Mouse (Mus musculus) stomach, postnatal 0 days (tissue): ENCODE measurements around the gene Ap3b1. TPM values are rescaled to one million over a fixed set of nuclear protein-coding genes. Genes with fewer than 3 reads are reported as not detected.
"Not testable (repeated sequence)": the region's sequence is repeated elsewhere in the genome, so short reads cannot be mapped to it uniquely, and the experiment has no call there.

Source experiments
- ATAC-seq: fragments of 200-750 bp; cut with Nextera tagmentation; 2 replicates; pipeline ENCODE4 v1.8.0; 2017; ENCODE audit not compliant: low FRiP score, low TSS enrichment
- DNase-seq: peaks from one replicate; pipeline ENCODE4 v3.0.0-alpha.2; 2016; ENCODE audit warnings: low spot score
- H3K27ac ChIP-seq: fragments of 300-500 bp; sonication (generic); replicated peaks from 2 replicates; pipeline ENCODE4 v1.5.1; 2014; ENCODE audit warnings: mild to moderate bottlenecking, control low read depth
- H3K27me3 ChIP-seq: fragments of 300-500 bp; sonication (generic); 2 replicates; pipeline ENCODE4 v1.6.1; 2014; ENCODE audit warnings: low read length; ENCODE audit not compliant: control insufficient read depth, insufficient read depth
- H3K36me3 ChIP-seq: fragments of 300-500 bp; sonication (generic); 2 replicates; pipeline ENCODE4 v1.6.1; 2014; ENCODE audit warnings: low read length, mixed read lengths; ENCODE audit not compliant: control insufficient read depth, insufficient read depth
- H3K4me1 ChIP-seq: fragments of 300-500 bp; sonication (generic); replicated peaks from 2 replicates; pipeline ENCODE4 v1.6.1; 2014; ENCODE audit warnings: antibody characterized with exemption; ENCODE audit not compliant: control insufficient read depth, insufficient read depth
- H3K4me2 ChIP-seq: fragments of 300-500 bp; sonication (generic); replicated peaks from 2 replicates; pipeline ENCODE4 v1.6.1; 2014; ENCODE audit warnings: low read depth, mild to moderate bottlenecking, control low read depth, moderate library complexity
- H3K4me3 ChIP-seq: fragments of 300-500 bp; sonication (generic); 2 replicates; pipeline ENCODE4 v1.5.1; 2014; ENCODE audit warnings: low read depth, low read length, control low read depth
- H3K9ac ChIP-seq: fragments of 300-500 bp; sonication (generic); 2 replicates; pipeline ENCODE4 v1.6.1; 2014; ENCODE audit warnings: mild to moderate bottlenecking, low read length, control low read depth, mixed read lengths
- H3K9me3 ChIP-seq: fragments of 300-500 bp; sonication (generic); 2 replicates; pipeline ENCODE4 v1.6.1; 2016; ENCODE audit warnings: low read length; ENCODE audit not compliant: control insufficient read depth
- CTCF ChIP-seq: IDR thresholded peaks from 2 replicates; pipeline ENCODE4 v1.5.1; 2016; ENCODE audit warnings: antibody characterized with exemption, low read depth, mild to moderate bottlenecking, moderate library complexity
- EP300 ChIP-seq: optimal IDR thresholded peaks from 2 replicates; pipeline ENCODE3; 2016; ENCODE audit warnings: antibody characterized with exemption
- WGBS: fragments of 180-500 bp; shearing (Covaris S2); extraction: QIAGEN DNeasy Blood & Tissue Kit; methylation state at CpG from one replicate; pipeline ENCODE4 v1.1.7; 2014; 5-methylcytosine and 5-hydroxymethylcytosine counted together
- polyA plus RNA-seq: library from polyadenylated mRNA; unstranded; fragments of >200 nt; fragmentation: Nextera tagmentation; extraction: Ambion mirVana; gene quantifications from 2 replicates; pipeline ENCODE4 v1.2.1, GENCODE M21; 2015

Ap3b1 gene
- polyA plus RNA-seq, 1 experiment from 2014 or later, result 30.3 TPM

- TF ChIP-seq CTCF (no peak), EP300 (no peak)
- Histone ChIP-seq H3K36me3 (no peaks in the 10 kb centered on the region), H3K4me3 (no peak overlapping the region), H3K4me1 (no peaks in the 10 kb centered on the region), H3K9ac (no peak overlapping the region), H3K9me3 (no peaks in the 10 kb centered on the region), H3K27ac (no peak overlapping the region), H3K4me2 (no peak overlapping the region), H3K27me3 (no peaks in the 10 kb centered on the region)
- ATAC-seq, result no peak
- DNase-seq, result no peak
- 56% methylated on average over 3 of the region's 3 CpGs for WGBS
Measured at GRCm38 (mm10) chr13:94354584-94354983, 4.2 kb upstream of the Ap3b1 start.

DNA sequence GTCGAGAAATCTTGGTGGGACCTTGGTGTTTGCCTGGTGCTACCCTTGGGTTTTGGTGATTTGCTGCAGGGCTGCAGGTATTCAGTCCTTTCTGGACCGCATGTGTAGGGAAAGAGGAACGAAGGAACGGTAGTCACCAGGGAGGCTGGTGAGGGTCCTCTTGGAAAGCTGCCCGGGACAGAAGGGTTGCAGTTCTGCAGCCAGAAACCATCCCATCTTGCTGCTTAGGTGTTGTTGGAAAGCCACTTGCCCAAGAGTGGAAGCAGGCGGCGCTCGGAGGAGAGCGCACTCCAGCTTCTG lies 709 bp upstream of the Ap3b1 start:
- no peaks in the 10 kb centered on the region for H3K36me3 ChIP-seq
- no peaks in the 10 kb centered on the region for H3K9me3 ChIP-seq
- peak overlapping the region; percentile 87 for H3K9ac ChIP-seq
- peak overlapping the region; percentile 92 for H3K27ac ChIP-seq
- no peaks in the 10 kb centered on the region for H3K4me1 ChIP-seq
- WGBS, result 2% methylated on average over 9 of the region's 9 CpGs
- DNase-seq (no peak), ATAC-seq (no peak)
- peak overlapping the region; percentile 92 for H3K4me3 ChIP-seq
- peak; percentile 11; the same call in 1 of the 2 replicates for TF ChIP-seq CTCF
- no peak for TF ChIP-seq EP300
- H3K27me3 ChIP-seq, result no peaks in the 10 kb centered on the region
- peak overlapping the region; percentile 82 for H3K4me2 ChIP-seq

DNA sequence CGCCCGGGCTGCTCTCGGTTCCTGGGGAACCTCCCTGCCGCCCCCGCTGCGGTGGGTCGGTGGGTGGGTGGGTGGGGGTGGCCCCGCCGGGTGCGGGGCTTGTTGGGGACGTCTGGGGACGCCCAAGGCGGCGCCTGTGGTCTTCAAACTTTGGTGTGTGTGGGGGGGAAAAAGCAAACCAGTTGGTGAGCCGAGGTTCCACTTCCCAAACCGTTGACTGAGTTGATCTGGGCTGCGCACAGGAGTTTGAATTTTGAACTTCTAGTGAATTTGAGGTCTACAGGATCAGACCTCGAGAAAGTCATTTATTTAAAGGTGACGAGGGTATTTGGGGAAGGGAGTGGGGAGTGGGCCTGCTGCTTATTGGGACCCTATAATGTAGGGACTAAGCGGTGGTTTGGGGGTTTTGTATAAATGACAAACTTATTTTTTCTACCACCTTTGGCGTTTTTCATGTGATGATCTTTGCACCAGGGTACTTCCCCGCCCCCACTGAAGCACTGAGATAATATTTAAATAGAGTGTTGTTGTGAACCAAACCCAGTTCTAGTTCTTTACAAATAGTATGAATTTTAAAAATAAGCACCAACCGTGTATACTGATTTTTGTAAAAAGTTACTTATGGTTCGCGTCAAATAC lies 641 bp downstream of the Ap3b1 start:
- H3K9ac ChIP-seq, result peak overlapping the region; percentile 87
- peak; percentile 27; the same call in 1 of the 2 replicates for ATAC-seq
- H3K27ac ChIP-seq, result peak overlapping the region; percentile 92
- peak overlapping the region; percentile 92 for H3K4me3 ChIP-seq
- DNase-seq, result no peak
- H3K4me2 ChIP-seq, result peak overlapping the region; percentile 82
- H3K9me3 ChIP-seq, result no peaks in the 10 kb centered on the region
- no peaks in the 10 kb centered on the region for H3K36me3 ChIP-seq
- 17% methylated on average over 24 of the region's 25 CpGs for WGBS
- no peaks in the 10 kb centered on the region for H3K27me3 ChIP-seq
- TF ChIP-seq EP300, result no peak
- no peak for TF ChIP-seq CTCF
- H3K4me1 ChIP-seq, result no peaks in the 10 kb centered on the region

- not testable (repeated sequence) for H3K4me3 ChIP-seq, DNase-seq, ATAC-seq, H3K36me3 ChIP-seq, H3K4me1 ChIP-seq, H3K9ac ChIP-seq, H3K9me3 ChIP-seq, H3K27ac ChIP-seq, H3K27me3 ChIP-seq, H3K4me2 ChIP-seq
- WGBS, result 79% methylated on average over 10 of the region's 10 CpGs
Measured at GRCm38 (mm10) chr13:94361013-94361580, 2.3 kb downstream of the Ap3b1 start.

DNA sequence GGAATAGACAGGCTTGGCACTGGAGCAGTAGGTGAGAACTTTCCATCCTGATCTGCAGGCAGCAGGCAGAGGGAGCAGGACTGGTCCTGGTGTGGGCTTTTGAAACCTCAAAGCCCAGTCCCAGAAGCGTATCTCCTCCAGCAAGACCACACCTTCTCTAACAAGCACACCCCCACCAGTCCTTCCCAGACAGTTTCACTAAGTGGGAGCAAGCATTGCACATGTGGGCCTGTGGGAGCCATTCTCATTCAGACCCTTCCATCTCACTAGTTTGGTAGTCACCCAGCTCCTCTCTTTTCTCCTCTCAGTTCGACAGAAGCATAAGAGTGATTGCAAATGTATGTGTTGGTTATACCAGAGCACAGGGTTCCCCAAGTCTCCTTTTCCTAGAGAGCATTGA lies 5.6 kb downstream of the Ap3b1 start:
- no peak overlapping the region for H3K4me3 ChIP-seq
- H3K9ac ChIP-seq, result no peak overlapping the region
- H3K9me3 ChIP-seq, result no peaks in the 10 kb centered on the region
- no peak for TF ChIP-seq EP300
- no peak for ATAC-seq
- no peaks in the 10 kb centered on the region for H3K4me1 ChIP-seq
- H3K36me3 ChIP-seq, result no peaks in the 10 kb centered on the region
- 81% methylated on average over 2 of the region's 2 CpGs for WGBS
- no peak for DNase-seq
- H3K4me2 ChIP-seq, result no peak overlapping the region
- H3K27me3 ChIP-seq, result no peaks in the 10 kb centered on the region
- H3K27ac ChIP-seq, result no peak overlapping the region

DNA sequence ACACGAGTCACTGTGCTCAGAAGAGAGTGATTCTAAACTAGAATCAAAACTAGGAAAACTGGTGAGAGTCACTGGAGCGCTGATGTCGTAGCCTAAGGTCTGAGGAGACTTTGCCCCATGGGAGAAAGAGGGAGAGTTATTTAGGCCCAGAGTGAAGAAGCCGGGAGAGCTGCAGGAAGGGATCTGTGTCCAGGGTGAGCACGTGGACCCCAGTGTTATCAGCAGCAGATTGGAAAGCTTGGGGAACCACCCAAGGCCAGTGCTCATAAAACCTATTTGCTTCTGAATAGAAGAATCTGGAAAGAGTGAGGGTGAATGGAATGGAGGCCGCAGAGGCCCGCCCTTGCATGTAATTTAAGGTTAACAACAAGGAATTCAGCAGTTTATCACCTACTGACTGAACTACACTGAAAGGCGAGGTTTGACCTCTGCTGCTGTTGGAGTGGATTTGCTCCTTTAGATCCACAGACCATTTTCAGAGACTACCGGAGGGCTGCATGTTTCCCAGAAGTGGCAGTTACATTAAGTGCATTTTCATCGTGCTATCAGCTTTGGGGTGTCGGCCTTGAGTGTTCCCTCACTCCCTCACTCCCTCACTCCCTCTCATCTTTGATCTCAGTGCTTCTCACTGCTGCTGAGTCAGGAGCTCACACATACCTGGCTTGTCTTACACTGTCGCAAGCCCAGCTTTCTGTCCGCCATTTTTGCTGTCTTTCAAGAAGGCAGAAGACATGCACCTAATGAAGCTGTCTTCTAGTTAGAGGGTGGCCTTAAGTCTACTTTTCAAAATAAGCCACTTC lies 6.5 kb downstream of the Ap3b1 start:
- Histone ChIP-seq H3K9me3 (no peaks in the 10 kb centered on the region), H3K27ac (no peak overlapping the region), H3K4me2 (no peak overlapping the region), H3K9ac (no peak overlapping the region), H3K27me3 (no peaks in the 10 kb centered on the region), H3K36me3 (peaks cover under 1% of the 10 kb centered on the region; the same call in 1 of the 2 replicates), H3K4me3 (no peak overlapping the region), H3K4me1 (no peaks in the 10 kb centered on the region)
- ATAC-seq (peak; percentile 69), DNase-seq (peak; percentile 46)
- WGBS, result 67% methylated on average over 13 of the region's 13 CpGs
- TF ChIP-seq EP300, result no peak
- no peak for TF ChIP-seq CTCF
